Mouse (Mus musculus) liver, postnatal 0 days (tissue): ENCODE data around the gene Gtpbp1.

Experiments
- CTCF ChIP-seq: sonication (generic); IDR thresholded peaks from 2 replicates; pipeline ENCODE4 v1.5.1; 2016; ENCODE audit warnings: antibody characterized with exemption, low read depth
- EP300 ChIP-seq: IDR thresholded peaks from 2 replicates; pipeline ENCODE4 v1.6.1; 2016; ENCODE audit warnings: antibody characterized with exemption, low read depth, mild to moderate bottlenecking

DNA sequence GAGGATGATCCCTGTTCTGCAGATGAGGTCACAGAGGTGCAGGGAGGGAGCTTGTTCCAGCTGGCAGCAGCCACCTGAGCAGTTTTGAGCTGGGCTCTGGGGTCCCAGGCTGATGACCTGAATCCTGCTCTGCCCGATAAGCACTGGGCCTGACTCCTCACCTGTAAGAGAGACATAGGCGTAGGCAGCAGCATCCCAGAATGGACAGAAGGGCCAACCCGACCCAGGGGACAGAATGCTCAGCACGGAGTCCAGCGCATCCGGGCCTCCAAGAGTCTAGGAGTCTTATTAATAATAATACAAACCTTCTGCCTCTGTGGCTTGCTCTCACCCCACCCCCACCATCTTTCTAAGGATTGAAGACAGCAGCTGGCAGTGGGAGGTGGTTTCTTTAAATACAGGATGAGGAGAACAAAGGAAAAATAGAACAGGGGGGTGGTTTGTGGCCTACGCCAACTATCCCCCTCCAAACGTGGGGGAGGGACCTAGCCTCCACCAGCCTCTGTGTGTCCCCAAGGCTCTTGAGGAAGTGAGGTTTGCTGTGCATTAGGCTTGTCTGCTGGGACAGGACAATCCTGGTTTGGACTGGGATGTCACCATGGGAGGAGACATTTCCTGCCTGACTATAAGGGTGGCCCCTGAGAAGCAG, 65.5 kb downstream of the Gtpbp1 start:
- TF ChIP-seq CTCF = no peak
- TF ChIP-seq EP300 = no peak
